Mouse (Mus musculus) CH12.LX (cell line): Measurements from ENCODE around the gene Sh2b1. TPM values are rescaled to one million over a fixed set of nuclear protein-coding genes. Genes with fewer than 3 reads are reported as not detected.

Experiments
- DNase-seq: peaks from one replicate; pipeline ENCODE4 v3.0.0-alpha.2; 2013; ENCODE audit errors: extremely low read depth
- H3K27ac ChIP-seq: 2 replicates; pipeline ENCODE4 v1.5.1; 2012; ENCODE audit warnings: low read depth, mild to moderate bottlenecking, control low read depth, moderate library complexity; ENCODE audit not compliant: insufficient read depth
- H3K27me3 ChIP-seq: replicated peaks from 2 replicates; pipeline ENCODE3; 2012; ENCODE audit warnings: inconsistent platforms
- H3K36me3 ChIP-seq, 2 experiments: replicated peaks in 1 of 2; 2 replicates each; pipeline versions ENCODE3 to v1.6.1; 2012; ENCODE audit warnings: inconsistent platforms in 1 of 2, low read length in 1 of 2, mild to moderate bottlenecking in 1 of 2, mixed read lengths in 1 of 2, moderate library complexity in 1 of 2; ENCODE audit not compliant: control insufficient read depth in 1 of 2, insufficient read depth in 1 of 2
- H3K4me1 ChIP-seq, 2 experiments: 2 replicates each; pipeline ENCODE4 v1.6.1; 2012; ENCODE audit warnings: inconsistent platforms in 1 of 2, moderate library complexity in 1 of 2; ENCODE audit not compliant: insufficient read depth in 2 of 2, control insufficient read depth in 1 of 2
- H3K4me2 ChIP-seq: 2 replicates; pipeline ENCODE4 v1.6.1; 2012; ENCODE audit warnings: low read depth, mild to moderate bottlenecking, control low read depth; ENCODE audit not compliant: poor library complexity, insufficient read depth, severe bottlenecking
- H3K4me3 ChIP-seq, 3 experiments: fragments of 150-350 bp in 1 of 3; sonication (generic) in 1 of 3; replicated peaks in 1 of 3; 2 replicates each; pipeline versions ENCODE3 to v1.5.1; 2011 to 2012; ENCODE audit warnings: low read depth in 2 of 3, low read length in 2 of 3, mild to moderate bottlenecking in 2 of 3, moderate library complexity in 2 of 3, control low read depth in 1 of 3, improper control_type of control experiment in 1 of 3, inconsistent platforms in 1 of 3, mixed read lengths in 1 of 3; ENCODE audit not compliant: poor library complexity in 1 of 3
- H3K79me2 ChIP-seq: replicated peaks from 2 replicates; pipeline ENCODE4 v1.6.1; 2012; ENCODE audit warnings: mild to moderate bottlenecking, moderate library complexity; ENCODE audit not compliant: control insufficient read depth, poor library complexity, insufficient read depth, severe bottlenecking; ENCODE audit errors: extremely low read depth
- H3K9ac ChIP-seq: 2 replicates; pipeline ENCODE4 v1.6.1; 2012; ENCODE audit warnings: low read depth, mild to moderate bottlenecking, control low read depth, moderate library complexity; ENCODE audit not compliant: insufficient read depth
- H3K9me3 ChIP-seq: replicated peaks from 2 replicates; pipeline ENCODE3; 2012; ENCODE audit warnings: low read length, inconsistent platforms, mixed read lengths
- BHLHE40 ChIP-seq: IDR thresholded peaks from 2 replicates; pipeline ENCODE4 v1.6.1; 2011; ENCODE audit warnings: mild to moderate bottlenecking, low read depth, low read length, improper control_type of control experiment
- ETS1 ChIP-seq: conservative IDR thresholded peaks from 2 replicates; pipeline ENCODE4 v1.6.1; 2012; ENCODE audit warnings: low read depth, mild to moderate bottlenecking, inconsistent platforms, low read length, improper control_type of control experiment, moderate library complexity
- HCFC1 ChIP-seq: IDR thresholded peaks from 2 replicates; pipeline ENCODE4 v1.6.1; 2012; ENCODE audit warnings: low read depth, mild to moderate bottlenecking, inconsistent platforms, low read length, improper control_type of control experiment
- JUN ChIP-seq: IDR thresholded peaks from 2 replicates; pipeline ENCODE4 v1.6.1; 2011; ENCODE audit warnings: low read depth, mild to moderate bottlenecking, low read length, improper control_type of control experiment, moderate library complexity; ENCODE audit not compliant: insufficient read depth
- JUND ChIP-seq: conservative IDR thresholded peaks from 2 replicates; pipeline ENCODE4 v1.6.1; 2011; ENCODE audit warnings: low read depth, low read length, improper control_type of control experiment
- KAT2A ChIP-seq: IDR thresholded peaks from 2 replicates; pipeline ENCODE4 v1.6.1; 2012; ENCODE audit warnings: low read length, improper control_type of control experiment, inconsistent platforms; ENCODE audit not compliant: insufficient replicate concordance
- MAFK ChIP-seq: IDR thresholded peaks from 2 replicates; pipeline ENCODE4 v1.6.1; 2011; ENCODE audit warnings: low read length, improper control_type of control experiment; ENCODE audit not compliant: insufficient replicate concordance
- MAZ ChIP-seq: IDR thresholded peaks from 2 replicates; pipeline ENCODE4 v1.6.1; 2012; ENCODE audit warnings: low read depth, mild to moderate bottlenecking, inconsistent platforms, low read length, improper control_type of control experiment, moderate library complexity
- MEF2A ChIP-seq: IDR thresholded peaks from 2 replicates; pipeline ENCODE4 v1.6.1; 2014; ENCODE audit warnings: low read depth, mild to moderate bottlenecking, inconsistent platforms, low read length, improper control_type of control experiment, borderline replicate concordance
- MXI1 ChIP-seq: IDR thresholded peaks from 2 replicates; pipeline ENCODE4 v1.6.1; 2011; ENCODE audit warnings: mild to moderate bottlenecking, low read depth, low read length, improper control_type of control experiment
- PAX5 ChIP-seq: IDR thresholded peaks from 2 replicates; pipeline ENCODE4 v1.6.1; 2012; ENCODE audit warnings: low read length, inconsistent platforms, mixed read lengths
- TBP ChIP-seq: conservative IDR thresholded peaks from 2 replicates; pipeline ENCODE4 v1.6.1; 2011; ENCODE audit warnings: low read depth, low read length, improper control_type of control experiment
- USF1 ChIP-seq: IDR thresholded peaks from 2 replicates; pipeline ENCODE4 v1.6.1; 2014; ENCODE audit warnings: low read depth, mild to moderate bottlenecking, inconsistent platforms, low read length, improper control_type of control experiment
- USF2 ChIP-seq: conservative IDR thresholded peaks from 2 replicates; pipeline ENCODE4 v1.6.1; 2011; ENCODE audit warnings: low read depth, low read length, improper control_type of control experiment
- ZC3H11A ChIP-seq: IDR thresholded peaks from 2 replicates; pipeline ENCODE4 v1.6.1; 2012; ENCODE audit warnings: low read depth, mild to moderate bottlenecking, inconsistent platforms, low read length, improper control_type of control experiment
- ZKSCAN1 ChIP-seq: IDR thresholded peaks from 2 replicates; pipeline ENCODE4 v1.6.1; 2012; ENCODE audit warnings: low read depth, inconsistent platforms, low read length, improper control_type of control experiment, borderline replicate concordance
- dilution Hi-C: fragments of 300-500 bp; cut with MboI; formaldehyde crosslinking; loops from 2 replicates; pipeline ENCODE4 v1.14.3; 2020; ENCODE audit warnings: low sequenced_read_pairs; ENCODE audit not compliant: extremely low pct_unique_long_range_greater_than_20kb, extremely low pct_ligation_motif_present
- in situ Hi-C: fragments of 300-500 bp; cut with MboI; formaldehyde crosslinking; loops from 3 replicates; pipeline ENCODE4 v1.14.3; 2019; ENCODE audit warnings: low sequenced_read_pairs, low pct_ligation_motif_present, low pct_unique_long_range_greater_than_20kb, mixed read lengths
- polyA plus RNA-seq: library from polyadenylated mRNA; unstranded; fragments of >175 nt; gene quantifications from 2 replicates; pipeline ENCODE4 v1.2.1, GENCODE M21; 2012; ENCODE audit warnings: low read depth; ENCODE audit not compliant: insufficient read length
- total RNA-seq, 2 experiments: library from RNA; depleted of rRNA; stranded (reverse); fragments of 300-350 nt in 1 of 2; fragments of >200 nt in 1 of 2; gene quantifications; 2 replicates each; pipeline ENCODE4 v1.2.3; 2012 to 2014

Sh2b1 gene
- total and polyA plus RNA-seq, 3 experiments, result 5.2 to 31.3 (median 13.4) TPM

- no peaks in the 10 kb centered on the region for H3K27me3 ChIP-seq
- no peak for DNase-seq
- dilution Hi-C loops (no loop called here), in situ Hi-C loops (no loop called here)
- H3K79me2 ChIP-seq, result no peaks in the 10 kb centered on the region
- no peak within 1 kb of the TSS for H3K4me3 ChIP-seq
- peaks cover 17 to 32% of the 10 kb centered on the region in 2 experiments for H3K36me3 ChIP-seq
- H3K4me2 ChIP-seq, result no peak within 1 kb of the TSS
- peaks cover 9 to 72% of the 10 kb centered on the region in 2 experiments for H3K4me1 ChIP-seq
- TF ChIP-seq BHLHE40 (no peak), PAX5 (no peak), MEF2A (no peak), MAZ (no peak), ZKSCAN1 (no peak), MXI1 (no peak), ZC3H11A (no peak), TBP (no peak), MAFK (no peak), USF2 (no peak), USF1 (no peak)
- H3K27ac ChIP-seq, result no peak within 1 kb of the TSS
- no peaks in the 10 kb centered on the region for H3K9me3 ChIP-seq
- H3K9ac ChIP-seq, result no peak within 1 kb of the TSS
These were observed 12.2 kb downstream of the Sh2b1 start, which contains the start of gene Atp2a1 for GRCm38 (mm10) chr7:126463004-126463403. Gene Atp2a1 (minus strand): TSS chr7:126463108.

GRCm38 (mm10) chr7:126461626-126462025 is 13.6 kb downstream of the Sh2b1 start:
- Histone ChIP-seq H3K9me3 (no peaks in the 10 kb centered on the region), H3K9ac (no peak overlapping the region), H3K79me2 (no peaks in the 10 kb centered on the region), H3K27me3 (no peaks in the 10 kb centered on the region), H3K4me1 (peaks cover 9 to 60% of the 10 kb centered on the region in 2 experiments), H3K36me3 (peaks cover 5 to 28% of the 10 kb centered on the region in 2 experiments), H3K4me2 (no peak overlapping the region), H3K4me3 (no peak overlapping the region), H3K27ac (no peak overlapping the region)
- dilution Hi-C loops (no loop called here), in situ Hi-C loops (no loop called here)
- DNase-seq, result no peak
- no peak for TF ChIP-seq MXI1
- TF ChIP-seq KAT2A, result no peak
- no peak for TF ChIP-seq JUND
- TF ChIP-seq USF2, result no peak
- TF ChIP-seq HCFC1, result no peak
- no peak for TF ChIP-seq ETS1
- no peak for TF ChIP-seq BHLHE40
- TF ChIP-seq JUN, result no peak
